Mouse (Mus musculus) frontal cortex, postnatal 14 days (tissue): ENCODE measurements around the gene C8a.
A peak's percentile ranks its signal among the peaks of the same experiment; 100 is the strongest.

Experiments used
- DNase-seq, 2 experiments: peaks; one replicate each; pipeline ENCODE4 v3.0.0; 2022; ENCODE audit warnings: low spot score in 2 of 2

C8a gene

DNA sequence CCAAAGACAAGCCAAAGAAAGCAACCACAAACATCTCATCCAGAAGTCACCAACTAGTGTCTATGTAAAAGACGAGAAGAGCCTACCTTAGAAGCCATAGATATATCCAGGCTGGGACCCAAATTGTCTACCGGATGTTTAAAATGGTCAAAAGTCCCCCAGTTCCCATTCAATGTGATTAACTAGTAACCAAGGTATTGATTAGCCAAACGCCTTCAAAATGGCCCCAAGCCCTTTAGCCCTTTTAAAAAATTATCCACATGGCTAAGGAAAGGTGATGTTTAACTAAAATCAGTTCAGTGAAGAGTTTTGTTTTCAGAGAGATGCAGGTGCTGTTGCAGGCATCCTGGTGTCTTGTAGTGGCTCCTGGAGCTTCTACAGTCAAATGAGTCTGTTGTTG, at the start of gene C8a:
Gene C8a, minus strand, starts transcription at position 76 of the 400 bp plus-strand sequence.
- DNase-seq: no peak

DNA sequence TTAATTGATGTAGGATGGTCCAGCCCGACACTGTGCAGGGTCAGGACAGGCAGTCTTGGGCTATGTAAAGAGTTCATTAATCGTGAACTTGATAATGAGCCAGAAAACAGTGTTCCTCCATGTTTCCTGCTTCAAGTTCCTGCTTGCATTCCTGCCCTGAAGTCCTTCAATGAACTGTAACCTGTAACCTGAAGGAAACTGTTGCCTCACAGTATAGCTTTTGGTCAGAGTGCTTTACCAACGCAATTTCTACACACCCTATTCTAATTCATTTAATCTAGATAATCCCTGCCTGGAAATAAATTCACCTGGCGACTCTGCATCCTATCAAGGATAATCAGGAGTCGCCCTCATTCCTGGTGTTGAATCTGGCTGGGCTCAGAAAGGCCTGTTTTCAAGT, 49.2 kb upstream of the C8a start:
- DNase-seq: no peak

DNA sequence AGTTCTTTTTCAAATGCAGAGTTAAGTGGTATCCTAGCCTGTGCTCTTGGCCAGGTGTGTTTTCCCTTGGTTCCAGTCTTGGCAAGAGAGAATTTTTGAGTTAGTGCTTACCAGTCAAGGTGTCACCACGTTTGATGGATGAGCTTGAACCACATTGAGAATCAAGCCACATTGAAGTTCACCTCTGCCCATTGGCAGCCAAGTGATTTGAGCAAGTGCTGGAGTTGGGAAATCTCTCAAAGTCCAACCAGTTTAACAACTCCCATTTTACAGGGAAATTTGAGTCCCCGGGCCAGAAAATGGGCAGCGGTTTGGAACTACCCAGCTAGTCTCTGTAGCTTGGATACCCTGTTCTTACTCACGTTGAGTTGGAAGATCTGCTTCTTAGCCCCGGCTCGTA, 41.8 kb upstream of the C8a start:
- no peak for DNase-seq

DNA sequence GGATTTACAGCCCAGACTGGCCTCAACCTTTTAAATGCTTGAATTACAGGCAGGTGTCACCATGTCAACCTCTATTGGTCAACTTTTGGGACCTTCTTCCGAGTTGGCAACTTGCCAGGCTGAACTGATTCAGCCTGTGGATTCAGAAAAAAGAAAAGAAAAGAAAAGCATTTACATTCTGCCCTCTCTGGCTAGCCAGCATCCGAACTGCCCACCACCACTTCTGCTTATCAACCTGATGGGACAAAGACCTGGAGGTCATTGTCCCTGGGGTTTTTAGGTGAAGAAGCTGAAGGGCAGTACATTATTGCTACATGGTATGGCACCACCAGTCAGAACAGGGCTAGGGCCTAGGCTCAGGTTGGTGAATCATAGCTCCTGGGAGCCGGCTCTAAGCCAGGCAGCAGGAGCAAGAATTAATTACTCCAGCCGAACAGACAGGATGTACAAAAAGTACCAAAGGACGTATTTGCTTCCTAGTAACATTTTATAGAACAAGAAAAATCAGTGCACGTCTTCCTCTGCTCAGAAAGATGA, 38.6 kb upstream of the C8a start:
- no peak for DNase-seq

DNA sequence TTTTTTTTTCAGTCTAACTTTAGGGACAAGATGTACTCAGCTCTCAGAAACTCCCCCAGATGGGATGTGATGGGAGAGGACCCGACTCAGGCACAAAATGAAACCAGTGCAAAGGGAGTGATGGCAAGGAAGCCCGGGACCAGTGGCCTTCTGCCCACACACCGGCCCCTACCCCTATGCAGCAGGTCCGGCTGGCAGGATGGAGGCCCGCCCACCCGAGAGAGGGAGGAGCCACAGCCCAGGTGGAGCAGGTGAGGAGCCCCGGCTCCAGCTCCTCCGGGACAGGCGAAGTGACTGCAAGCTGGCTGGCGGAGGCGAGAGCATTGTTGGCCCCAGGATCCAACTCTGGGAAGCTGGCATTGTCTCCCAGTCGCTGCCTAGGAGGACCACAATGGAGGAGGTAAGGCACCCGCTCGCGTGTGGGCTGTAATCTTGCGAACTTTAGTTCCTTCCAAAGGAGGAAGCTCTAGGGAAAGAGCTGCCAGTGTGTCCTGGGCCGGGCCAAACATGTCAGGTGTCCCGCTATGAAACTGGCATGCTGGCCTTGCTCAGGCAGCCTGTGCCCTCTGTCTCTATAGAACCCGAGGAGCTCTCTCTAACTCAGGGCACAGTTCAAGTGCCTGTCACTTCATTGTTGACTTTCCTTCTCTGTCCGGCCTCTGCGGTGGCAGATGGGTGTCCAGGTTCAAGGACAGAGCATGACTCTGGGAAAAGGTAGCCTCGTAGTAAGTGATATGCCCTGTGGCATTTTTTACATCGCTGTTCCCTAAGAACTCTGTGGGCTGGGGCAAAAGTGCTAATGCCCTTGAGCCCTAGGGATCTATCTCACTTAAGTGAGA, 37.3 kb upstream of the C8a start, which contains the start of gene Fyb2:
Gene Fyb2, plus strand, starts transcription at position 166 of the 839 bp plus-strand sequence.
- DNase-seq: no peak

DNA sequence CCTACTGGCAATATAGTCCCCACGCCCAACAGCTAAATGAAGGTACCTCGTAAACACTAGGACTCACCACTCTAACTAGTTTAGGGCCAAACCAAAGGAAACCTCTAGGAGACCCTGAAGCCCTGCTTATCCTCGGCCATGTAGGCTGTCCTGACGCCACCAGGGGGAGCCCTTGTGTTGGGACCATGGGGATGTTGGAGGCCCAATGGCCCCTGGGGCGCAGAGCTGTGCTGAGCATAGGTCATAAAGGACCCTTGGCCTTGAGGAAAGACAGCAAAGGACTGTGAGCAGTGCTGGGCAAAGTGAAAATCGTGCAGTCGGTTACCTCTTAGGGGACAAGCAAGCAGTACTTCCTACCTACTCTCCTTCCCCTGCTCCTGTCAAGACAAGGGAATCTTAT, 35.5 kb upstream of the C8a start:
- peak in 1 of 2 experiments; percentile 37 for DNase-seq

DNA sequence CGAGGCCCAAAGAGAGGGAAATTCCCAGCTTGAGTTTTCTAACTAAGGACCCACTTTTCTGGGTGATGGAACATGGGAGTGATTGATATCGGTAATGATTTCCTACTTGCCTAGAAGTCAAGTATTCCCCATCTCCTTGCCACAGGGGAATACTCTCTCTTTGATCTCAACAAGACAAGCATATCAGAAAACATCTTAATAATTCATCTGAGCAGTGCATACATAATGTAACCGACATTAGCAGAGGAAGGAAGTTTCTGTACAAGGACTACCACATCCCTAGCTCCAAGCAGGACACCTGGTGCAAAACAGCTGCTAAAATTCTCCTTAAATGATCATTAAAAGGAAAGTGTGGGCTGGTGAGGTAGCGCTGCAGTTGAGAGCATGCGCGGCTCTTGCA, 28.9 kb upstream of the C8a start:
- DNase-seq: no peak

DNA sequence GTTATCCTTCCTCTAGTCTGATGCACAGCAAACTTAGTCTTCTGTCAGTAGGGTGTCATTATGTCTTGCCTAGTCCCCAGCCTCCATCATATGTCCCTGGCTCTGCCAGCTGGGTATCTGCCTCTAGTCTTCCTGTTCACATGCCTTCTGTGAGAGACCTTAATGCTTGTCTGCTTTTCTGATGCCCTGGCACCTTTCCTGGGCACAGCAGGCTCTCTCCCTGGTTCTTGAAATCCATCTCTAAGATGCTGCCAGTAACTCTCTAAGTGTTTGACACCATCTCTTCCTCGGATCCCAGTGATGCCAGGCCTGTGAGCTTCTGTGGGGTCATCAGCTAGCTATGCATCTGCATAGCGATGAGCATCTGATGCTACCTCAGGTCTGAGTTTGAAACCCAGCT, 26.6 kb upstream of the C8a start:
- no peak for DNase-seq

DNA sequence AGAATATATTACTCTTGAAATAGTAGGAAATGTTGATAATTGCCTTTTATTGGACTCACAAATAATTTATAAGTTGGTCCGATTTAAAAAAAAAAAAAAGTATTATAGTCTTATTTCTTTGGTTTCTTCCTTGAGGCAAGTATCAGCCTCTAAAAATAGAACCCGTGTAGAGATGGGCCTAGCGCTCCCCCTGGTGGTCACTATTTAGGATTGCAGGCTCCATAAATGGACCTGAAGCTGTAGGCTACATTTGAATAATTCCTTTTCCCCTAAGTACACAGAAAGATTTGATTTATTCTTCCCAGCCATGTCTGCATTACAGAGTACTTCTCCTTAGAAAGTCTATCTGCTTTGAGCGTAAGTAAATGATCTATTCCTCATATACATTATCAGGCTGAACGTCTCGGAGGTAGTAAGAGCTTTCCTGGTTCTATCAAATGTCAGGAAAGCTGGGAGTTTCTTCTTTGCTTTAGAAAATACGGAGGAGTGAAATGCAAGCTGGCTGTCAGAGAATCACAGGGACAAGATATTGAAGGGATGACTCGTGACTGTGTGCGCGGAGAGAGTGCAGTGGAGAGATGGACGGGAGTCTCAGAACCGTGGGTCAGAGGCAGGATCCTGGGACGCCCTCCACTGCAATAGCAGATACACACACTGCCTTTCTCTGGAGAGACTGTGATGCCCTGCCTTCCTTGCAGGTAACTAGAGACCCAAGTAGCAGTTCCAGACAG, 18.0 kb upstream of the C8a start:
- DNase-seq: peak; percentile 32 to 61

DNA sequence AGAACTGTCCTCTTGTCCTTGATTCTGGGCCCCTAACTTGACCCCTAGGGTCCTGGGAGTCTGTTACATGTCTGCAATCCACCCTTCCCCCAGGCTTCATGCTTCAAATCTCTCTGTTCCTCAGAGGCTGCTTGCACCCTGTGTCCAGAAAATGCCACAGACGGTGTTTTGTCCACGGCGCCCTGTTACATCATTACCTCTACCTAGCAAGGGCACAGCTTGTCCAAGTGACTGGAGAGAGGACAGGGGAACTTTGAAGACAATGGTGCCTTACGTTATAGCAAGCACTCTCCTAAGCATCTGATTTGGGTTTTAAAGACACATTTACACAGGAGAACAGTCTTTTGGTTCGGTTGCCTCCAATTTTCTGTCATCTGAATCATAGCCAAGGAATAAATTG, 17.4 kb upstream of the C8a start:
- no peak for DNase-seq

DNA sequence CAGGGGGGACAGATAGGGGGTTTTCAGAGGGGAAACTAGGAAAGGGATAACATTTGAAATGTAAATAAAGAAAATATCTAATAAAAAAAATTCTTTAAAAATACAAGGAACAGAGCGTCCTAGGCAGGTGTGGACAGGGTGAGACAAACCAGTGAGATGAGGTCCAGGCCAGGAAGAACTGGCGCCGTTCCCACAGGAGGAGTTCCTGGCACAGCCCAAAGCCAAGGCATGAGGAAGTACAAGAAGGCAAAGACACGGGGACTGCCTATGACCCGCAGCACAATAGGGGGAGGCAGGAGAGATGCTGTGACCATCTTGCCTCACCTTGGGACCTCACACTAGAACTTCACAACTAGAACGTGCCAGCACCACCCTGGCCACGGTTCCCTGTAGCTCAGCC, 15.5 kb upstream of the C8a start:
- DNase-seq: no peak

DNA sequence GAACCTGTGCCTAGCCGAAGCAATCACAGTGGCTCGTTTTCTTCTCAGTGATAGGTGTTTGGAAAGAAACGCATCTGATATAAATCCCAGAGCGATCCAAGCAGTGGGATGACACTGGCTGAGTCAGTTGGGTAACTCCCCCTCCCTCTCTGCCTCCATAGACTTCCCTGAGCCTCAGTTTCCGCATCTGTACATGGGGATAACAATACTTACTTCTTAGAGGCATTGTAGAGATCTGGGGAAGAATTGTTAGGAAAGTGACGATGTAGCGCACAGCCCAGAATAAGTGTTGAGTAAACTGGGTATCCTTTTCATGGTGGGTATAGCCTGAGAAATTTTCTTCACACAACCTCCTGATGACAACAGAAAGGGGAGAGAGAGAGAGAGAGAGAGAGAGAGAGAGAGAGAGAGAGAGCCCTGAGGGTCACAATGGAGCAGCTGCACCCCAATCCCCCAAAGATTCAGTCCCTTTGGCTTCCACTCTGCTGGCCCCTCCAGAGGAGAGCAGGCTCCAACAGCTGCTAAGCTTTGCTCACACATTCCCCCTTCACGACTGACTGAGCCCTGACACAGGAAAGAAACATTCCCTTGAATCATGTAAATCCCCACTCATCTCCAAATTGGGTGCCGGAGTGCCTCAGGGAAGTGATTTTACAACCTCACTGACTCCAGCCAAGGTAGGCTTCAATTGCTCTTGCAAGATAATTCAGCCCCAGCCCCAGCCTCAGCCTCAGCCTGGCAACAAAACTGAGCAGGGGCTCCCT, 12.5 kb upstream of the C8a start:
- DNase-seq: no peak

DNA sequence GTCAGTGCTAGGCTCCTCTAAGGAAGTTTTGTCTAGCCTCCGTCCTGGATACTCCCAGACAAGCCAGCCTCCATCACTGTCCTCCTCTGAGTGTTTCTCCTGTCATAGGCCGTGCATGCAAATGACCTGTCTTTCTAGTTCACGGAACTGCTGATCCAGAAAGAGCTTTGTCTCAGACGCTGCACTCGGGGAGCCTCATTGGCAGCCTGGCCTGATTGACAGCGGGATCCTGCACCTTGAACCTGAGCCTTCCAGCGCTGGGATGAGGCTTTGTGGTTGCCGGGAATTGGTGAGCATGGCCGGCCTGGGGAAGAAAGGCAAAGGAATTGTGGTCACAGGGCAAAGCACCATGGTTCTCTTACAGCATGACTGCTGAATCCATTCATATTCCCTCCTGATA, 11.3 kb upstream of the C8a start:
- DNase-seq: no peak

DNA sequence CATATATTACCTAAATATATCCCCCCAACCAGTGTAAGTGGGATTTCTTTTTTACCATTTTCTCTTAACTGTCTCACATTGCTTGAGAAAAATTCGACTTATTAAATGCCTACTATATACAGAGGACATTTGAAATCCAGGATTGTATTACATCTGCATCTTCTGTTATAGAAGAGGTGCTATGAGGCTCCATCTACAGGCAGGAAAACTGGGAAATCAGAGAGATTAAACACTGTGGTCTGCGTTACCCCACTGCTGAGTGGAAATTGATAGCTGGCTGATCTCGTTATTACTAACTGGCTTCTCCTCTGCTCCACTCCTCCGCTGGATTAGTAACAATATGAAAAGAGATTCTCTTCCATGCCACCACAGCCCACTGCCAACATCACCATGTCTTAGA, 366 bp downstream of the C8a start:
- no peak for DNase-seq

DNA sequence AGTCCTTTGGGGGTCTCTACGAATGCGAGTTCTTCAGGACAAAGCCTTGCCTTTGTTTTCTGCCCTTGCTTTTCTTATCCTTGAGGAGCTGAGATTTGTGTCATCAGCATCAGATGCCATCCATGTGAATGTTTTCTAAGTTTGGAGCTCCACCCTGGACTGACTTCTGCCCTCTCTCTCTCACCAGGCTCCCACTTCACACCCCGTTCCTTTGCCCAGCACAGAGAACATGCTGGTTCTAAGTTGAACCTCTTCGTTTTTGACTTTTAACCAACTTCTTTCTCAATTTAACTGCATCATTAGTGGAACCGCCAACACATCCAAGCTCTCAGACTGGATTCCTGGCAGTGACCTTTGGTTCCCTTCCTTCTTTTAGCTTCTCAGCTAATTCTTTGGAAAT, 6.0 kb downstream of the C8a start:
- no peak for DNase-seq

DNA sequence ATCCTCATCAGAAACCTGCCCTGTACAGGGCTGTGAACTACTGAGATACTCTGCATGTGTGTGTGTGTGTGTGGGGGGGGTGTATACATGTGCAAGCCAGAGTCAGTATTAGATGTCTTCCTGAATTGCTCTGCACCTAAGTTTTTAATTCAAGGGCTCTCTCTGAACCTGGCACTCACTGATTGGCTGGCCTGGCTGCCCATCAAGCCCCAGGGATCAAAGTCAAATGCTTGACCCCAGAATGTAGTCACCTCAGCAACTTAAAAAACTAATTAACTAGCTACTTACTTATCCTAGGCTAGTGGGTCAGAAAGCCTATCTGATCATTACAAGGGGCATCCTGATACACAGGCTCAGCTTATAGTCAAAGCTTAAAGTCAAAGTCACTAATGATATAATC, 6.6 kb downstream of the C8a start:
- no peak for DNase-seq

DNA sequence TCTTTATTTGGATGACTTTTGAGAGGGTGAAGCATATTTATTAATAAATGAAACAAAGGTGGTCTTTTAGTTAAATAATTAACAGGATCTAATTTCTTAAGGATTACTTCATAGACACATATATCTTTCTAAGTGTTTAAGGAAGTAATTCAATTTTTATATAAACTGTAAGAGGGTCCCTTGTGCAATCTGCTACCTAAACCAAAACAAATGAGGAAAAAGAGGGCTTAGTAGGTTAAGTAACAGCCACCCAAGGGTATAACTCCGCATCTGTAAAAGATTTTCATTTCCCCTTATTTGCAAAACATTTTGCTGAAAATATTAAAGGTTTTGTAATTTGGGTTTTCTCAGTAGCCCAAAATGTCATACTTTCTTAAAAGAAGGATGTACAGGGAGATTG, 11.8 kb downstream of the C8a start:
- no peak for DNase-seq

DNA sequence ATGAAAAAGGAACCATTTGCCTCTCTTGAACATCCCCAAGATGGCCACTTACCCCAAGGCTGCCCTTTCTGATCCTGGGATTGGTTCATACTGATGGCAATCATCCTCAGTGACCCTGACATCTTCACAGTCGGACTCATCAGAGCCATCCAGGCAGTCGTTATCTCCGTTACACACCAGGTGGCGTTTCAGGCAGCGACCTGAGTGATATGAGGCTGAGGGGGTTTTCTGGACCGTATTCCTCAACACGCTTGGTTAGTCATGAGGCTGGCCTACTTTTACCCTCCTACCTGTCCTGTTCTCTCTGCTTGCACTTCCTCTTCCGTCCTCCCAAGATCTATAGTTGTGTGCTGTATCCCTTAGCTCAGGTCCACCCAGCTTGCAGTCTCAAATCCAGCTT, 15.0 kb downstream of the C8a start:
- DNase-seq: no peak

DNA sequence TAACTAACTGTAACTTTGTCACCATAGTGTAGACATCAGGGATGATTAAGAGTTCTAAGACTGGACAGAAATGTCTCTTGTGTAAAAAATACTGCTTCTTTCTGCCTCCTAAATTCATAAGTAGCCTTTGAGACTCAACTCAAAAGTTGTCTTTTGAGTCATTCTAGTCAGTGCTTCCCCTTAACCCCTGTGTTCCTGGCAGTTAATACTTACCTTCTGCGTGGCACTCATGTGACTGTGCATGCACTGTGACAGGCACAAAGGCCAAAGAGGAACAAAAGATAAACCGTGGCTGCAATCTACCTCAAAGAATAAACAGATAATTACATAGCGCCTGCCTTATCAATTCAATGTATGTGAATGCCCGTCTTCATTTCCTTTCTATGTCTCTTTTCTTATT, 18.4 kb downstream of the C8a start:
- DNase-seq: no peak

DNA sequence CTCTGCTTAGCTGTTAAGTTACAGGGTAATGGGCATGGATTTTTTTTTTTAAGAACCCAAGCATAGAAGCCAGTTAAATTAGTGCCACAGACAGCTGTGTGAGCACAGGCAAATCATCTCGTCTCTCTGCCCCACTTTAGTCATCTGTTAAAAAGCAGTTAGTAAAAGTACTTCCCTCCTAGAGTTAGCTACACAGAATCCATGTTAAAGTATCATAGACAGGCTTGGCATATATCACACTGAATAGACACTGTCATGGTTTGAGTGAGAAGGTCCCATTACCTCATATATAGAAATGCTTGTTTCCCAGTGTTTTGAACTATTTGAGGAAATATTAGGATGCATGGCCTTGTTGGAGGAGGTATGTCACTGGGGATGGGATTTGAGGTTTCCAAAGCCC, 19.2 kb downstream of the C8a start, which contains the start of gene Gm17662:
Gene Gm17662, plus strand, starts transcription at position 301 of the 400 bp plus-strand sequence.
- no peak for DNase-seq

DNA sequence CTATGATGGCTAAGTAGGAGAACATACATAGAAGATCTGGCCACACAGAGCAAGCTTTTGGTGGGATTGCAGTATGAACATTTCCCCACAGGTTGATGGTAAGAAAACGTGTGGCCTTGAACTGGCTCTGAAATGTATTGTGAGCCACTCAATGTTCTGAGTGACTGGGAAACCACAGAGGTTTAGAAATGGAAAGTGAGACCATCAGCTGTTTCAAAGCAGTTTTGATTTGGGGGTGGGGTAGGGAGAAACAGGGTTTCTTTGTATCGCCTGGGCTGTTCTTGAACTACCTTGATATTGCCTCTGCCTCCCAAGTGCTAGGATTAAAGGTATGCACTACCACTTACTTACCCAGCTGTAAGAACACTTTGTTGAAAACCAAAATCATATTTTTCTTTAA, 21.0 kb downstream of the C8a start:
- DNase-seq: no peak

DNA sequence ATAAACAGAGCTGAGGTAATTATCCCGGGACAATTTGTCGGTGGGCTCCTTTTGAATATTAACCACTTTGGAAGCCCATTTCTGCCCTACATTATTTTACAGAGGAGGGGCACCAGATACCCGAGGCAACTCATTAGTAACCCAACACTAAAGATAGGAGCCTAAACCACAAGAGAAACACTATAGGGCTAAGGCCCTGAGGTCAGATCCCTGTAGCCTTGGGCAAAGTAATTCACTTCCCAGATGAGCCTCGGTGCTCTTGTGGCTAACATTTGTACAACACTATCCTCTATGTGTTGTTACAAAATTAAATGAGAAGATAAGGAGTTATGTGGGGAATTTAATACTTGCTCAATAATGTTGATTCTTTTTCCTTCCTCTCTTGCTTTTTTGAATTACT, 32.7 kb downstream of the C8a start:
- DNase-seq: no peak
